Mouse (Mus musculus) hindbrain, embryonic 16.5 days (tissue): ENCODE measurements at regions not wholly inside any gene's neighbourhood (a gene's known extent, or its start where the extent isn't known, plus 50 kb on each side); places are given as distances from the start of the nearest gene placed in this dataset.
A peak's percentile ranks its signal among the peaks of the same experiment; 100 is the strongest.

Source experiments
- ATAC-seq: fragments of 200-750 bp; cut with Nextera tagmentation; 2 replicates; pipeline ENCODE4 v1.8.0; 2017; ENCODE audit warnings: moderate TSS enrichment, moderate library complexity
- H3K27ac ChIP-seq: fragments of 300-500 bp; sonication (generic); 2 replicates; pipeline ENCODE4 v1.5.1; 2014; ENCODE audit warnings: low read depth, mild to moderate bottlenecking, control low read depth, low read length, moderate library complexity
- H3K27me3 ChIP-seq: fragments of 300-500 bp; sonication (generic); replicated peaks from 2 replicates; pipeline ENCODE4 v1.6.1; 2014; ENCODE audit warnings: low read length; ENCODE audit not compliant: control insufficient read depth, insufficient read depth
- H3K36me3 ChIP-seq: fragments of 300-500 bp; sonication (generic); 2 replicates; pipeline ENCODE4 v1.6.1; 2014; ENCODE audit warnings: mild to moderate bottlenecking, low read length, moderate library complexity, mixed read lengths; ENCODE audit not compliant: control insufficient read depth, insufficient read depth
- H3K4me1 ChIP-seq: fragments of 300-500 bp; sonication (generic); 2 replicates; pipeline ENCODE4 v1.6.1; 2014; ENCODE audit warnings: low read depth, low read length; ENCODE audit not compliant: control insufficient read depth, insufficient read depth
- H3K4me2 ChIP-seq: fragments of 300-500 bp; sonication (generic); 2 replicates; pipeline ENCODE4 v1.6.1; 2014; ENCODE audit warnings: mild to moderate bottlenecking, low read length, control low read depth, moderate library complexity
- H3K4me3 ChIP-seq: fragments of 300-500 bp; sonication (generic); 2 replicates; pipeline ENCODE4 v1.5.1; 2014; ENCODE audit warnings: mild to moderate bottlenecking, low read length, control low read depth, moderate library complexity
- H3K9ac ChIP-seq: fragments of 300-500 bp; sonication (generic); 2 replicates; pipeline ENCODE4 v1.6.1; 2014; ENCODE audit warnings: low read depth, mild to moderate bottlenecking, control low read depth, low read length, moderate library complexity
- H3K9me3 ChIP-seq: fragments of 300-500 bp; sonication (generic); 2 replicates; pipeline ENCODE4 v1.6.1; 2014; ENCODE audit warnings: mild to moderate bottlenecking, low read length, moderate library complexity; ENCODE audit not compliant: control insufficient read depth
- WGBS: fragments of 180-500 bp; shearing (Covaris S2); extraction: QIAGEN DNeasy Blood & Tissue Kit; methylation state at CpG from one replicate; pipeline ENCODE4 v1.1.7; 2014; 5-methylcytosine and 5-hydroxymethylcytosine counted together

DNA sequence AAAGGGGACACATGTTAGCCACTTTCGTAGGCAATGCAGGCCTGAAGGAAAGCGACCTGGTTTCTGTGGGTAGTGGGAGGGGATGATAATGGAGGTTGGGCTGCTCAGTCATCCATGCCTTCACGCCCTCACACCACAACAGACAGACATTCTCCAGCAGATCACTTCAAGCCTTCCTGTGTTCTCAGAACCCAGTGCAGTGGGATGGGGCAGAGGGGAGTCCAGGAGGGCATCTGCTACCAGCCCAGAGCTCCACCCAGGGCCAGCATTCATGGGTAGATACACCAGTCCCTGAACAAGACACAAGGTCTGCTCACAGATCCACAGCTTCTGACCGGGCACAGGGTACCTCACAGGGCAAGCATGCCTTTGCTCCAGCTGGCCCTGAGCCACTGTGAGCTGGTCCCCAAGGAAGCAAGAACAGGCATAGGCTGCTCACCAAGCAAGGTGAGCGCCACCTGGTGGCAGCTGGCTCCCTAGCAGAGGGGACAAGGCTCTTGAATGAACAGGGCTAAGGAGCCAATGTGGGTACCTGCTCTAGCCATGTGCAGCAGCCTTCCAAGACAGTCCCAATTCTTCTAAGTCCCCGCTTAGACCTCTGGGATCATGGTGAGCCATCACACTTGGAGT is 62.2 kb upstream of the Nkx1-1 start:
- no peak overlapping the region for H3K27ac ChIP-seq
- peaks cover 6% of the 10 kb centered on the region for H3K4me1 ChIP-seq
- H3K4me3 ChIP-seq = no peak overlapping the region
- ATAC-seq = peak; percentile 88
- 14% methylated on average over 6 of the region's 6 CpGs for WGBS
- H3K36me3 ChIP-seq = no peaks in the 10 kb centered on the region
- no peak overlapping the region for H3K4me2 ChIP-seq
- H3K27me3 ChIP-seq = peaks cover 7% of the 10 kb centered on the region
- H3K9me3 ChIP-seq = no peaks in the 10 kb centered on the region
- no peak overlapping the region for H3K9ac ChIP-seq

- Histone ChIP-seq H3K9me3 (no peaks in the 10 kb centered on the region), H3K27ac (no peak overlapping the region), H3K27me3 (peaks cover 7% of the 10 kb centered on the region), H3K4me3 (no peak overlapping the region), H3K9ac (no peak overlapping the region), H3K4me2 (no peak overlapping the region), H3K36me3 (no peaks in the 10 kb centered on the region), H3K4me1 (peaks cover 5% of the 10 kb centered on the region)
- 19% methylated on average over 6 of the region's 6 CpGs for WGBS
- ATAC-seq = no peak
Observed at GRCm38 (mm10) chr5:33495276-33495675, 61.5 kb upstream of the Nkx1-1 start.

DNA sequence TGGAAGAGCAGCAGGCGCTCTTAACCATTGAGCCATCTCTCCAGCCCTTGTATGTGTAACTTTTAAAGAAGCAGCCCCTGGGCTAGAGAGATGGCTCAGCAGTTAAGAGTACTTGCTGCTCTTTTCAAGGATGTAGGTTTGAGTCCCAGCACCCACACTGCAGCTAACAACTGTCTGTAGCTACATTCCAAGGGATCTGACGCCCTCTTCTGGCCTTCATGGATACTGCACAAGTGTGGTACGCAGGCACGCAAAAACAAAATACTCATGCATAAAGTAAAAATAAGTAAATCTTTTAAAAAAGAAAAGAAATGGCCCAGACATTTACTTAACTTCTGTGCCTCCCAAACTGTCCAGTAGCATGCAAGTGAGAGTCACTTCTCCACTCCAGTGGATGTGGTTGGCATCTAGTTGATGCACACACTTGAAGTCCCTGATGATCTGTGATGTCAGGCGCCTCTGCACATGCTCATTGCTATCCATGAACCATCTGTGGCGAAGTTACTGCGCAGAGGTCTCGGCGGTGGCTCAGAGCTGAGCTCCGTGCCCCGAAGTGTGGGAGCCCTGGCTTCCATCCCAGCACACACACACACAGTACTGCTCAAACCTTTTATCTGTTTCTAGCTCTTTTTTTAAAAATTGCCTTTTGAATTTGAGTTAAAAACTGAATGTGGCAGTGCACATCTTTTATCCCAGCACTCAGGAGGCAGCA is 59.0 kb upstream of the Nkx1-1 start:
- Histone ChIP-seq H3K4me3 (no peak overlapping the region), H3K27ac (no peak overlapping the region), H3K4me2 (no peak overlapping the region), H3K9me3 (no peaks in the 10 kb centered on the region), H3K4me1 (peaks cover 7% of the 10 kb centered on the region), H3K9ac (no peak overlapping the region), H3K36me3 (no peaks in the 10 kb centered on the region), H3K27me3 (peaks cover 2% of the 10 kb centered on the region; the same call in 1 of the 2 replicates)
- no peak for ATAC-seq
- 86% methylated on average over 11 of the region's 11 CpGs for WGBS

- Histone ChIP-seq H3K27ac (no peak overlapping the region), H3K4me2 (no peak overlapping the region), H3K4me1 (peaks cover 3% of the 10 kb centered on the region), H3K36me3 (no peaks in the 10 kb centered on the region), H3K9ac (no peak overlapping the region), H3K9me3 (no peaks in the 10 kb centered on the region), H3K27me3 (no peaks in the 10 kb centered on the region; the same call in 1 of the 2 replicates), H3K4me3 (no peak overlapping the region)
- WGBS = 73% methylated on average over 6 of the region's 6 CpGs
- ATAC-seq = no peak
Observed at GRCm38 (mm10) chr5:33489286-33489685, 55.5 kb upstream of the Nkx1-1 start.

- no peak for ATAC-seq
- Histone ChIP-seq H3K9me3 (no peaks in the 10 kb centered on the region), H3K36me3 (no peaks in the 10 kb centered on the region), H3K4me2 (no peak overlapping the region), H3K4me3 (no peak overlapping the region), H3K27me3 (no peaks in the 10 kb centered on the region; the same call in 1 of the 2 replicates), H3K9ac (no peak overlapping the region), H3K27ac (no peak overlapping the region), H3K4me1 (peaks cover 3% of the 10 kb centered on the region)
- WGBS = 3% methylated on average over 9 of the region's 9 CpGs
Observed at GRCm38 (mm10) chr5:33488152-33488561, 54.4 kb upstream of the Nkx1-1 start.

DNA sequence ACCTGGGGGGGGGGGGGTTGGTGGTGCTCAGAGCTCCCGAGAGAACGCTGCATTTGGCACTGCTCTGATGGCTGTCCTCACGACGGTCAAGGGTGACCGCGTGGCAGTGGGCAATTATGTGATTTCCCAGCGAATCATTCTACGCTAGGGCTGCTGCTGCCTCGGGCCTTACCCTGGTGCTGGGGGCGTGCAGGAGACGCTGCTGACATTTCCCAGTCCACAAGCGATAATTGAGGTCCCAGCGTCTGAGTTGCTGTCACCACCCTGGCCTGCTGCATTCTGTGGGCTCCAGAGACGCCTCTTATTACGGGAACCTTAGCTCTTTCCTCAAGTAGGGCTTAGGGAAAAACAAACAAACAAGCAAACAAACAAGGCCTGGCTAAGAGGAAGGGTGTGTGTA is 52.0 kb upstream of the Nkx1-1 start:
- no peak overlapping the region for H3K4me3 ChIP-seq
- no peak overlapping the region for H3K27ac ChIP-seq
- peaks cover 3% of the 10 kb centered on the region for H3K4me1 ChIP-seq
- no peak overlapping the region for H3K4me2 ChIP-seq
- WGBS = 61% methylated on average over 15 of the region's 15 CpGs
- no peaks in the 10 kb centered on the region for H3K36me3 ChIP-seq
- no peak for ATAC-seq
- no peaks in the 10 kb centered on the region; the same call in 1 of the 2 replicates for H3K27me3 ChIP-seq
- no peaks in the 10 kb centered on the region for H3K9me3 ChIP-seq
- H3K9ac ChIP-seq = no peak overlapping the region
